Mouse (Mus musculus) T-cell, adult 2 months (primary cell): ENCODE data around the gene Cela3a.
"Not testable (repeated sequence)": the region's sequence is repeated elsewhere in the genome, so short reads cannot be mapped to it uniquely, and the experiment has no call there.

Experiments
- DNase-seq: peaks from one replicate; pipeline ENCODE4 v3.0.0; 2022; ENCODE audit warnings: low spot score

Gene Cela3a

GRCm38 (mm10) chr4:137414936-137415335 lies 5.3 kb upstream of the Cela3a start:
- DNase-seq = no peak

- DNase-seq = not testable (repeated sequence)
These were observed 2.7 kb upstream of the Cela3a start for GRCm38 (mm10) chr4:137412185-137412709.

- DNase-seq = no peak
These were observed 4.0 kb downstream of the Cela3a start for GRCm38 (mm10) chr4:137405571-137405970.

- no peak for DNase-seq
These were observed 12.7 kb downstream of the Cela3a start for GRCm38 (mm10) chr4:137396641-137397525.

- DNase-seq = no peak
These were observed 16.0 kb downstream of the Cela3a start for GRCm38 (mm10) chr4:137393378-137394135.

- no peak for DNase-seq
These were observed 16.7 kb downstream of the Cela3a start for GRCm38 (mm10) chr4:137392874-137393273.

GRCm38 (mm10) chr4:137391287-137391686 lies 18.3 kb downstream of the Cela3a start:
- peak; percentile 24 for DNase-seq

GRCm38 (mm10) chr4:137390196-137390595 lies 19.4 kb downstream of the Cela3a start:
- DNase-seq = no peak

GRCm38 (mm10) chr4:137388983-137389382 lies 20.6 kb downstream of the Cela3a start:
- no peak for DNase-seq

GRCm38 (mm10) chr4:137388059-137388794 lies 21.4 kb downstream of the Cela3a start:
- peak; percentile 84 for DNase-seq

- no peak for DNase-seq
These were observed 22.0 kb downstream of the Cela3a start for GRCm38 (mm10) chr4:137387482-137388058.

GRCm38 (mm10) chr4:137380702-137381605 lies 28.6 kb downstream of the Cela3a start:
- no peak for DNase-seq

GRCm38 (mm10) chr4:137379713-137380255 lies 29.8 kb downstream of the Cela3a start:
- DNase-seq = no peak

GRCm38 (mm10) chr4:137379085-137379484 lies 30.5 kb downstream of the Cela3a start:
- no peak for DNase-seq

- no peak for DNase-seq
These were observed 31.9 kb downstream of the Cela3a start for GRCm38 (mm10) chr4:137377526-137378304.

GRCm38 (mm10) chr4:137376778-137377177 lies 32.8 kb downstream of the Cela3a start:
- DNase-seq = no peak

- peak; percentile 39 for DNase-seq
These were observed 34.0 kb downstream of the Cela3a start for GRCm38 (mm10) chr4:137375314-137376278.

- no peak for DNase-seq
These were observed 35.9 kb downstream of the Cela3a start for GRCm38 (mm10) chr4:137373711-137374110.
